Mouse (Mus musculus): ENCODE results near the gene Gpc5. TPM values are rescaled to one million over a fixed set of nuclear protein-coding genes. Genes with fewer than 3 reads are reported as not detected.

Gpc5 gene
- polyA plus RNA-seq, 1 experiment from 2014 or later = 15.4 TPM

DNA sequence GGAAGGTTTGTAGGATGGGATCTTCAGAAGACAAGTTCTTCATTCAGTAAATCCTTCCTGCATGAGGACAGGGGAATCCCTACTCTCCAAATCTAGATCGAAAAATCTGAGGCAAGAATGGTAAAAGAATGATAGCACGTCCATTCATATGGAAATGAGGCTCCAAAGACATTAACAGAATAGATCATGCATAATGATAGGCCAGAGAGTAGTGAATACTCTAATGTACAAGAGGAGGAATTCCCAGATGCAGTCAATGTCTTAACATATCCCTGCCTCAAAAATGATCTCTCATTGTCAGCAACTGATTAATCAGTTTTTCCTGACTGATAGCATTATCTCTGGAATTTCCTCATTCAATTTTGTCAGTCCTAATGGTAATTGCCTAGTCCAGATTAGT is 1070.6 kb downstream of the Gpc5 start:
- Histone ChIP-seq H3K4me3 (ENCODE audit: low read length) (no peak overlapping the region), H3K36me3 (ENCODE audit: control insufficient read depth, insufficient read depth, low read length) (no peaks in the 10 kb centered on the region), H3K4me1 (ENCODE audit: control insufficient read depth, insufficient read depth, low read depth, low read length) (no peaks in the 10 kb centered on the region), H3K9me3 (ENCODE audit: control insufficient read depth, low read length) (no peaks in the 10 kb centered on the region), H3K9ac (ENCODE audit: low read depth, low read length) (no peak overlapping the region), H3K27me3 (replicated peaks; ENCODE audit: control insufficient read depth, insufficient read depth, low read length) (no peaks in the 10 kb centered on the region), H3K4me2 (ENCODE audit: low read length) (no peak overlapping the region), H3K27ac (ENCODE audit: low read depth, low read length) (no peak overlapping the region)
- ATAC-seq = no peak
- 30% methylated on average over 2 of the region's 2 CpGs for WGBS

DNA sequence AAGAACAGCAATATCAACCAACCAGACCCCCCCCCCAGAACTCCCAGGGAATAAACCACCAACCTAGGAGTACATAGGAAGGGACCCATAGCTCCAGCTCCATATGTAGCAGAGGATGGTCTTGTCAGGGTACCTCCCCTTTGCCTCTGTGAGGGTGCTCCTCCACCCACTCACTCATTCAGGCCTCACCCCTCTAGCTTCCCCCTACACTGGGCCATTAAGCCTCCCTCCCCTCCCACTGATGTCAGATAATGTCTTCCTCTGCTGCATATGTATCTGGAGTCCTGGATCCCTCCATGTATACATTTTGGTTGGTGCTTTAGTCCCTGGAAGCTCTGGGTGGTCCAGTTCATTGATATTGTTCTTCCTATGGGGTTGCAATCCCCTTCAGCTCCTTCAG is 1075.4 kb downstream of the Gpc5 start:
- Histone ChIP-seq H3K36me3 (ENCODE audit: control insufficient read depth, insufficient read depth, low read length) (no peaks in the 10 kb centered on the region), H3K4me1 (ENCODE audit: control insufficient read depth, insufficient read depth, low read depth, low read length) (no peaks in the 10 kb centered on the region), H3K9me3 (ENCODE audit: control insufficient read depth, low read length) (no peaks in the 10 kb centered on the region), H3K4me2 (ENCODE audit: low read length) (no peak overlapping the region), H3K27me3 (replicated peaks; ENCODE audit: control insufficient read depth, insufficient read depth, low read length) (no peaks in the 10 kb centered on the region), H3K9ac (ENCODE audit: low read depth, low read length) (no peak overlapping the region), H3K4me3 (ENCODE audit: low read length) (no peak overlapping the region), H3K27ac (ENCODE audit: low read depth, low read length) (no peak overlapping the region)
- no peak for ATAC-seq

DNA sequence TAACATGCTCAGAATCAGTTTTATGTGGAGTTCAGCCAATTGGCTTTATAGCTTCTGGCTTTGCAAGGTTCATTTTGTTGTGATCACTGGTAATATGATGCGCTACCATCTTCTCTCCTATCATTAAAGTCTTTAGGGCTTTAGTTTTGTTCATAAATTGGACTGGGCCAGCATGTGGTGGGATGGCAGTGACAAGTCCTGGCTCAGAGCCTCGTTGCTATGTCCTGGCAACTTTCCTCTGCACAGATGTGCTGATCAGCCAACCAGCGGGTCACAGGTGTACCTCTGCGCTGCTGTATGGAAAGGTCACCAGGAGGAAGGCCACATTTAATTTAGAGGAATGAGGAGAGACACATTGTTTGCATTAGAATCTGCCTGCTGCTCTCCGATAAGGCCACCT is 1077.1 kb downstream of the Gpc5 start:
- no peak overlapping the region for H3K4me2 ChIP-seq (ENCODE audit: low read length)
- no peaks in the 10 kb centered on the region for H3K27me3 ChIP-seq (replicated peaks; ENCODE audit: control insufficient read depth, insufficient read depth, low read length)
- no peaks in the 10 kb centered on the region for H3K4me1 ChIP-seq (ENCODE audit: control insufficient read depth, insufficient read depth, low read depth, low read length)
- H3K9ac ChIP-seq (ENCODE audit: low read depth, low read length) = no peak overlapping the region
- ATAC-seq = peak; percentile 69; the same call in 1 of the 2 replicates
- no peak overlapping the region for H3K27ac ChIP-seq (ENCODE audit: low read depth, low read length)
- 59% methylated on average over 5 of the region's 5 CpGs for WGBS
- H3K36me3 ChIP-seq (ENCODE audit: control insufficient read depth, insufficient read depth, low read length) = no peaks in the 10 kb centered on the region
- no peak overlapping the region for H3K4me3 ChIP-seq (ENCODE audit: low read length)
- H3K9me3 ChIP-seq (ENCODE audit: control insufficient read depth, low read length) = no peaks in the 10 kb centered on the region

- no peaks in the 10 kb centered on the region for H3K36me3 ChIP-seq (ENCODE audit: control insufficient read depth, insufficient read depth, low read length)
- no peaks in the 10 kb centered on the region for H3K27me3 ChIP-seq (replicated peaks; ENCODE audit: control insufficient read depth, insufficient read depth, low read length)
- no peak overlapping the region for H3K27ac ChIP-seq (ENCODE audit: low read depth, low read length)
- H3K4me1 ChIP-seq (ENCODE audit: control insufficient read depth, insufficient read depth, low read depth, low read length) = no peaks in the 10 kb centered on the region
- H3K9me3 ChIP-seq (ENCODE audit: control insufficient read depth, low read length) = no peaks in the 10 kb centered on the region
- WGBS = 75% methylated on average over 4 of the region's 4 CpGs
- H3K4me3 ChIP-seq (ENCODE audit: low read length) = no peak overlapping the region
- ATAC-seq = no peak
- no peak overlapping the region for H3K9ac ChIP-seq (ENCODE audit: low read depth, low read length)
- no peak overlapping the region for H3K4me2 ChIP-seq (ENCODE audit: low read length)
Observed at GRCm38 (mm10) chr14:116186981-116187380, 1095.0 kb downstream of the Gpc5 start.

GRCm38 (mm10) chr14:116206977-116207376 is 1115.0 kb downstream of the Gpc5 start:
- Histone ChIP-seq H3K9ac (ENCODE audit: low read depth, low read length) (no peak overlapping the region), H3K4me1 (ENCODE audit: control insufficient read depth, insufficient read depth, low read depth, low read length) (no peaks in the 10 kb centered on the region), H3K27me3 (replicated peaks; ENCODE audit: control insufficient read depth, insufficient read depth, low read length) (no peaks in the 10 kb centered on the region), H3K4me2 (ENCODE audit: low read length) (no peak overlapping the region), H3K4me3 (ENCODE audit: low read length) (no peak overlapping the region), H3K9me3 (ENCODE audit: control insufficient read depth, low read length) (no peaks in the 10 kb centered on the region), H3K36me3 (ENCODE audit: control insufficient read depth, insufficient read depth, low read length) (no peaks in the 10 kb centered on the region), H3K27ac (ENCODE audit: low read depth, low read length) (no peak overlapping the region)
- no peak for ATAC-seq
- 32% methylated on average over 6 of the region's 6 CpGs for WGBS

- Histone ChIP-seq H3K9me3 (ENCODE audit: control insufficient read depth, low read length) (no peaks in the 10 kb centered on the region), H3K4me2 (ENCODE audit: low read length) (no peak overlapping the region)
- 95% methylated on average over 3 of the region's 3 CpGs for WGBS
Observed at GRCm38 (mm10) chr14:116208581-116208980, 1116.6 kb downstream of the Gpc5 start.

GRCm38 (mm10) chr14:116209045-116209444 is 1117.0 kb downstream of the Gpc5 start:
- H3K9me3 ChIP-seq (ENCODE audit: control insufficient read depth, low read length) = no peaks in the 10 kb centered on the region
- 70% methylated on average over 5 of the region's 5 CpGs for WGBS
- no peak overlapping the region for H3K4me3 ChIP-seq (ENCODE audit: low read length)
- no peaks in the 10 kb centered on the region for H3K4me1 ChIP-seq (ENCODE audit: control insufficient read depth, insufficient read depth, low read depth, low read length)
- no peak overlapping the region for H3K27ac ChIP-seq (ENCODE audit: low read depth, low read length)
- H3K36me3 ChIP-seq (ENCODE audit: control insufficient read depth, insufficient read depth, low read length) = no peaks in the 10 kb centered on the region
- H3K27me3 ChIP-seq (replicated peaks; ENCODE audit: control insufficient read depth, insufficient read depth, low read length) = no peaks in the 10 kb centered on the region
- no peak for ATAC-seq
- no peak overlapping the region for H3K9ac ChIP-seq (ENCODE audit: low read depth, low read length)
- H3K4me2 ChIP-seq (ENCODE audit: low read length) = no peak overlapping the region

More at GRCm38 (mm10) chr14:116208581-116208980, 1116.6 kb downstream of the Gpc5 start:
- Histone ChIP-seq H3K9ac (ENCODE audit: low read depth, low read length) (no peak overlapping the region), H3K27me3 (replicated peaks; ENCODE audit: control insufficient read depth, insufficient read depth, low read length) (no peaks in the 10 kb centered on the region), H3K27ac (ENCODE audit: low read depth, low read length) (no peak overlapping the region), H3K36me3 (ENCODE audit: control insufficient read depth, insufficient read depth, low read length) (no peaks in the 10 kb centered on the region), H3K4me3 (ENCODE audit: low read length) (no peak overlapping the region), H3K4me1 (ENCODE audit: control insufficient read depth, insufficient read depth, low read depth, low read length) (no peaks in the 10 kb centered on the region)
- ATAC-seq = no peak

- H3K4me2 ChIP-seq (ENCODE audit: low read length) = no peak overlapping the region
- no peaks in the 10 kb centered on the region for H3K9me3 ChIP-seq (ENCODE audit: control insufficient read depth, low read length)
- H3K9ac ChIP-seq (ENCODE audit: low read depth, low read length) = no peak overlapping the region
- H3K4me3 ChIP-seq (ENCODE audit: low read length) = no peak overlapping the region
- WGBS = 91% methylated on average over 6 of the region's 6 CpGs
- H3K36me3 ChIP-seq (ENCODE audit: control insufficient read depth, insufficient read depth, low read length) = no peaks in the 10 kb centered on the region
- ATAC-seq = no peak
- no peak overlapping the region for H3K27ac ChIP-seq (ENCODE audit: low read depth, low read length)
- H3K27me3 ChIP-seq (replicated peaks; ENCODE audit: control insufficient read depth, insufficient read depth, low read length) = no peaks in the 10 kb centered on the region
- no peaks in the 10 kb centered on the region for H3K4me1 ChIP-seq (ENCODE audit: control insufficient read depth, insufficient read depth, low read depth, low read length)
Observed at GRCm38 (mm10) chr14:116210304-116210703, 1118.3 kb downstream of the Gpc5 start.

GRCm38 (mm10) chr14:116212029-116212428 is 1120.0 kb downstream of the Gpc5 start:
- ATAC-seq = no peak
- no peaks in the 10 kb centered on the region for H3K4me1 ChIP-seq (ENCODE audit: control insufficient read depth, insufficient read depth, low read depth, low read length)
- H3K4me2 ChIP-seq (ENCODE audit: low read length) = no peak overlapping the region
- no peak overlapping the region for H3K9ac ChIP-seq (ENCODE audit: low read depth, low read length)
- H3K36me3 ChIP-seq (ENCODE audit: control insufficient read depth, insufficient read depth, low read length) = no peaks in the 10 kb centered on the region
- H3K4me3 ChIP-seq (ENCODE audit: low read length) = no peak overlapping the region
- H3K27ac ChIP-seq (ENCODE audit: low read depth, low read length) = no peak overlapping the region
- H3K9me3 ChIP-seq (ENCODE audit: control insufficient read depth, low read length) = no peaks in the 10 kb centered on the region
- H3K27me3 ChIP-seq (replicated peaks; ENCODE audit: control insufficient read depth, insufficient read depth, low read length) = no peaks in the 10 kb centered on the region

GRCm38 (mm10) chr14:116258126-116258525 is 1166.1 kb downstream of the Gpc5 start:
- Histone ChIP-seq H3K4me3 (ENCODE audit: low read length) (no peak overlapping the region), H3K9ac (ENCODE audit: low read depth, low read length) (no peak overlapping the region), H3K27ac (ENCODE audit: low read depth, low read length) (no peak overlapping the region), H3K36me3 (ENCODE audit: control insufficient read depth, insufficient read depth, low read length) (no peaks in the 10 kb centered on the region), H3K4me1 (ENCODE audit: control insufficient read depth, insufficient read depth, low read depth, low read length) (no peaks in the 10 kb centered on the region), H3K9me3 (ENCODE audit: control insufficient read depth, low read length) (no peaks in the 10 kb centered on the region), H3K27me3 (replicated peaks; ENCODE audit: control insufficient read depth, insufficient read depth, low read length) (no peaks in the 10 kb centered on the region), H3K4me2 (ENCODE audit: low read length) (no peak overlapping the region)
- WGBS = 83% methylated on average over 1 of the region's 1 CpGs
- no peak for ATAC-seq

All from hindbrain, embryonic 16.5 days (tissue).